Mouse (Mus musculus) midbrain, embryonic 13.5 days (tissue): ENCODE data around the gene Prokr2. TPM values are rescaled to one million over a fixed set of nuclear protein-coding genes. Genes with fewer than 3 reads are reported as not detected.
"Not testable (repeated sequence)": the region's sequence is repeated elsewhere in the genome, so short reads cannot be mapped to it uniquely, and the experiment has no call there.

Source experiments
- ATAC-seq: fragments of 200-750 bp; cut with Nextera tagmentation; 2 replicates; pipeline ENCODE4 v1.8.0; 2017; ENCODE audit warnings: mild to moderate bottlenecking, moderate TSS enrichment, moderate library complexity
- H3K27ac ChIP-seq: fragments of 300-500 bp; sonication (generic); 2 replicates; pipeline ENCODE4 v1.5.1; 2015; ENCODE audit warnings: inconsistent platforms, mild to moderate bottlenecking, moderate library complexity
- H3K27me3 ChIP-seq: fragments of 300-500 bp; sonication (generic); 2 replicates; pipeline ENCODE4 v1.6.1; 2015; ENCODE audit warnings: mild to moderate bottlenecking, inconsistent platforms
- H3K36me3 ChIP-seq: fragments of 300-500 bp; sonication (generic); 2 replicates; pipeline ENCODE4 v1.6.1; 2015; ENCODE audit warnings: mild to moderate bottlenecking, inconsistent platforms
- H3K4me1 ChIP-seq: fragments of 300-500 bp; sonication (generic); replicated peaks from 2 replicates; pipeline ENCODE4 v1.6.1; 2015; ENCODE audit warnings: inconsistent platforms
- H3K4me2 ChIP-seq: fragments of 300-500 bp; sonication (generic); replicated peaks from 2 replicates; pipeline ENCODE4 v1.6.1; 2015; ENCODE audit warnings: moderate library complexity, mild to moderate bottlenecking, inconsistent platforms
- H3K4me3 ChIP-seq: fragments of 300-500 bp; sonication (generic); replicated peaks from 2 replicates; pipeline ENCODE4 v1.5.1; 2015; ENCODE audit warnings: mild to moderate bottlenecking, inconsistent platforms
- H3K9ac ChIP-seq: fragments of 300-500 bp; sonication (generic); replicated peaks from 2 replicates; pipeline ENCODE4 v1.6.1; 2015; ENCODE audit warnings: mild to moderate bottlenecking, inconsistent platforms
- H3K9me3 ChIP-seq: fragments of 300-500 bp; sonication (generic); 2 replicates; pipeline ENCODE4 v1.6.1; 2016; ENCODE audit warnings: mild to moderate bottlenecking, inconsistent platforms
- WGBS: fragments of 180-500 bp; shearing (Covaris S2); methylation state at CpG from one replicate; pipeline ENCODE4 v1.1.7; 2015; 5-methylcytosine and 5-hydroxymethylcytosine counted together
- polyA plus RNA-seq: library from polyadenylated mRNA; unstranded; fragments of >200 nt; fragmentation: Nextera tagmentation; extraction: Ambion mirVana; gene quantifications from 2 replicates; pipeline ENCODE4 v1.2.1, GENCODE M21; 2015

Prokr2 gene
- polyA plus RNA-seq, 1 experiment from 2014 or later, result 3.6 TPM

DNA sequence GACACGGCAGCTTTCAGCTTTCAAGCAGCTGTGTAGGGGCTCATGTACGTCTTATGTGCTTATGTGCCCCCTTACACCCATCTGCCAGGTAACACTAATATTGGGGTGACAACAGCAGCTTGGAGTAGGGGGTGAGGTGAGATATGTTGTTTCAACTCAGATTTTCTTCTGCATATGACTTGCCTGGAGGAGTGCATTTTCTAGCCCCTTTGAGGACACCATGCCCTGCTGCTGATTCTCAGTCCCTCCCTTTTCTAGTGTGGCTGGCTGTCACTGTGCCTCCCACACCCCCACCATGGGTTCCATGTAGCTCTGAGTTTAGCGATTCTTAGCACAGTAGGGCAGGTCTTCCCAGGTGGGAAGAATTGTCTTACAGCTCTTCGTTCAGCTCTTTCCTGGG, 83.8 kb downstream of the Prokr2 start:
- H3K9me3 ChIP-seq, result no peaks in the 10 kb centered on the region
- no peak overlapping the region for H3K4me3 ChIP-seq
- ATAC-seq, result no peak
- peaks cover 91% of the 10 kb centered on the region for H3K36me3 ChIP-seq
- no peaks in the 10 kb centered on the region for H3K4me1 ChIP-seq
- WGBS, result 95% methylated on average over 4 of the region's 4 CpGs
- no peak overlapping the region for H3K27ac ChIP-seq
- H3K9ac ChIP-seq, result no peak overlapping the region
- no peak overlapping the region for H3K4me2 ChIP-seq
- no peaks in the 10 kb centered on the region for H3K27me3 ChIP-seq

- no peak overlapping the region for H3K4me3 ChIP-seq
- no peak for ATAC-seq
- WGBS, result 97% methylated on average over 4 of the region's 4 CpGs
- no peak overlapping the region for H3K9ac ChIP-seq
- H3K9me3 ChIP-seq, result no peaks in the 10 kb centered on the region
- H3K27ac ChIP-seq, result no peak overlapping the region
- no peak overlapping the region for H3K4me2 ChIP-seq
- peaks cover 95% of the 10 kb centered on the region for H3K36me3 ChIP-seq
- no peaks in the 10 kb centered on the region for H3K4me1 ChIP-seq
- H3K27me3 ChIP-seq, result no peaks in the 10 kb centered on the region
Measured at GRCm38 (mm10) chr2:132298250-132298649, 87.0 kb downstream of the Prokr2 start.

- H3K9me3 ChIP-seq, result no peaks in the 10 kb centered on the region
- H3K27me3 ChIP-seq, result no peaks in the 10 kb centered on the region
- H3K9ac ChIP-seq, result no peak overlapping the region
- H3K27ac ChIP-seq, result no peak overlapping the region
- H3K4me1 ChIP-seq, result peaks cover 25% of the 10 kb centered on the region
- no peak overlapping the region for H3K4me3 ChIP-seq
- H3K36me3 ChIP-seq, result peaks cover 55% of the 10 kb centered on the region
- H3K4me2 ChIP-seq, result no peak overlapping the region
- WGBS, result 95% methylated on average over 10 of the region's 10 CpGs
- ATAC-seq, result no peak
Measured at GRCm38 (mm10) chr2:132293694-132294450, 91.4 kb downstream of the Prokr2 start.

DNA sequence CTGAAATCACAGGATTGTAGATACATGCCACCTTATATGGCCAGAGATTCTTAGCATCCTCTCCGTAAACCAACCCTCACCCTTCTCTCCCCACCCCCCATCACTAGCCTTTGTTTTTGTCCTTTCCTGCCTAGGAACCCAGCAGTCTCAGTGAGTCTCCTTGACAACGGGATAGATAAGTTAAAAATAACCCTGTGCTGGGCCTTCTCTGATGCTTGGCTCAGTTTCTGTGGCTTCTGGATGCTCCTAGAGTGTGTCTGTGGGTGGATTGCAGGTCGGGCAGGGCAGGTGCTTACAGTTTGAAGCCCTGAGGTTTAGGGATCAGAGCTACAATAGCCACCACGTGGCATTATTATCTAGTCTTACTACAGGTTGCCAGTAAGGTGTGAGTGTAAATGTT, 93.2 kb downstream of the Prokr2 start:
- peak overlapping the region; percentile 19; the same call in 1 of the 2 replicates for H3K27ac ChIP-seq
- peak; percentile 22; the same call in 1 of the 2 replicates for ATAC-seq
- H3K9me3 ChIP-seq, result 0 out of 2 replicates have a peak, but pooled peaks cover 1% of the 10 kb centered on the region
- no peaks in the 10 kb centered on the region for H3K27me3 ChIP-seq
- H3K9ac ChIP-seq, result no peak overlapping the region; the same call in 1 of the 2 replicates
- no peak overlapping the region for H3K4me3 ChIP-seq
- peaks cover 37% of the 10 kb centered on the region for H3K36me3 ChIP-seq
- WGBS, result 21% methylated on average over 4 of the region's 4 CpGs
- H3K4me2 ChIP-seq, result no peak overlapping the region
- H3K4me1 ChIP-seq, result peaks cover 25% of the 10 kb centered on the region

GRCm38 (mm10) chr2:132291265-132291664, 94.0 kb downstream of the Prokr2 start:
- Histone ChIP-seq H3K27me3 (no peaks in the 10 kb centered on the region), H3K4me2 (no peak overlapping the region), H3K9me3 (0 out of 2 replicates have a peak, but pooled peaks cover 2% of the 10 kb centered on the region), H3K27ac (0 out of 2 replicates have a peak overlapping the region, but pooled peaks have one; percentile 6), H3K4me3 (no peak overlapping the region), H3K4me1 (peaks cover 25% of the 10 kb centered on the region), H3K36me3 (peaks cover 29% of the 10 kb centered on the region), H3K9ac (no peak overlapping the region)
- 0 out of 2 replicates have a peak, but pooled peaks have one; percentile 18 for ATAC-seq
- WGBS, result 69% methylated on average over 3 of the region's 3 CpGs

- H3K27ac ChIP-seq, result no peak overlapping the region
- no peak overlapping the region for H3K9ac ChIP-seq
- peaks cover 25% of the 10 kb centered on the region for H3K4me1 ChIP-seq
- 0 out of 2 replicates have a peak, but pooled peaks cover 2% of the 10 kb centered on the region for H3K9me3 ChIP-seq
- H3K4me3 ChIP-seq, result no peak overlapping the region
- H3K27me3 ChIP-seq, result no peaks in the 10 kb centered on the region
- peaks cover 24% of the 10 kb centered on the region for H3K36me3 ChIP-seq
- 71% methylated on average over 6 of the region's 6 CpGs for WGBS
- ATAC-seq, result no peak
- H3K4me2 ChIP-seq, result no peak overlapping the region
Measured at GRCm38 (mm10) chr2:132290808-132291207, 94.4 kb downstream of the Prokr2 start.

- H3K27ac ChIP-seq, H3K4me2 ChIP-seq, H3K9me3 ChIP-seq, H3K4me3 ChIP-seq, ATAC-seq, H3K27me3 ChIP-seq, H3K9ac ChIP-seq, H3K36me3 ChIP-seq: not testable (repeated sequence)
- H3K4me1 ChIP-seq, result peaks cover 25% of the 10 kb centered on the region
- WGBS, result 89% methylated on average over 5 of the region's 7 CpGs
Measured at GRCm38 (mm10) chr2:132289213-132289612, 96.0 kb downstream of the Prokr2 start.

Other genes starting within 250 kb of the Prokr2 start
- gene Slc23a2, start 240.3 kb downstream of the Prokr2 start, polyA plus RNA-seq, result 19.8 and 22.7 TPM in 2 replicates
- gene Tmem230, start 137.6 kb downstream of the Prokr2 start, polyA plus RNA-seq, result 53.9 TPM in 2 replicates
- gene Pcna, start 132.1 kb downstream of the Prokr2 start, polyA plus RNA-seq, result 157 and 166 TPM in 2 replicates
- gene Cds2, start 122.3 kb downstream of the Prokr2 start, polyA plus RNA-seq, result 24.4 and 28.4 TPM in 2 replicates
- 80.9 and 103 TPM in 2 replicates for gene Gpcpd1, start 202.3 kb upstream of the Prokr2 start, polyA plus RNA-seq